8 mouse cellular contexts compared by ENCODE assay signal in the genomic region with DNA sequence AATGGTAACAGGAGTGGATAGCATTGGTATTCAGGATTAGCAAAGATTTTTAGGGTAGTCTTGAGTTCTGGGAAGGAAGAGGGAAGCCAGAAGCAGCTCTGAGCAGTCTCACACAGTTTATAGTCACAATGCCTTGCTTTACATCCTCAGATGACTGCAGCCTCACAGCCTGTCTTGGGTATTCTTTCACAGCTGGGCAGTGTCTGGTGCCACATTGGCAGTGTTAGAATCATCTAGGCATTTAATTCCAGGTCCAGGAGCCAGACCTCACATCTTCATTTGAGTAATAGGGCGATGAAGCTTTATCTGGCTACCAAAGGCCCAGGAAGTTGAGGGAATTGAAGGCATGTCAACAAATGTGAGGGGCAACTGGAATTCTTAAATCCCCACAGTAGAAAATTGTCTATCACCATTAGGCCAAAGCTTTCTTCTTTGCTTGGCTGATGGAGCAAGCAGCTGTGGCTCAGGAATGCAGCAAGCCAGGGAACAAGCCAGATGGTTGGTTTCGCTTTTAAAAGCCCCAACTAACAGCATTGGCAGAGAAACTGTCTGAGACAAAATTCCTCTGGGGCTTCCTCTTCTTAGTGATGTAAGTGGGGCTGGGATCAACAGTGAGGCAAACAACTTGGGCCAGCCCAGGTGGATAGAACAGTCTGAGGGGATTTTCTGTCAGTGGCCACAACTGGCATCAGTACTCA. TPM values are rescaled to one million over a fixed set of nuclear protein-coding genes. Genes with fewer than 3 reads are reported as not detected.
DNase-seq lines count a peak whose midpoint lies in the region; ATAC-seq and TF ChIP-seq lines count a peak whose summit lies in the region.

No protein-coding gene starts in this region.

- H3K4me3 ChIP-seq in myocyte: no peak overlapping the region
- no peak overlapping the region for H3K4me3 ChIP-seq in forebrain, embryonic 11.5 days (ENCODE audit: low read depth, low read length)

- H3K79me2 ChIP-seq in myocyte (ENCODE audit: control insufficient read depth, insufficient read depth): no peaks in the 10 kb centered on the region

- no peaks in the 10 kb centered on the region for H3K4me1 ChIP-seq in forebrain, embryonic 11.5 days (replicated peaks; ENCODE audit: control insufficient read depth, insufficient read depth, low read length)

- DNase-seq in right cerebral cortex, adult 18-20 months: peak; percentile 39
- DNase-seq in right cerebral cortex, postnatal 14 days: no peak
- DNase-seq in forelimb bud, embryonic 11.5 days (ENCODE audit: low read depth, low spot score): peak; percentile 35
- peak; percentile 41 for DNase-seq in kidney, postnatal 14 days
- no peak for DNase-seq in cerebellum, postnatal 4 days (ENCODE audit: low spot score in 2 of 2)
- no peak for DNase-seq in natural killer cell, adult 2 months (ENCODE audit: low spot score in 2 of 2)
- DNase-seq in forebrain, embryonic 11.5 days (ENCODE audit: low spot score): no peak

- H3K9me3 ChIP-seq in forebrain, embryonic 11.5 days (ENCODE audit: control insufficient read depth, low read length): no peaks in the 10 kb centered on the region

- no peak overlapping the region for H3ac ChIP-seq in myocyte (ENCODE audit: control insufficient read depth, insufficient read length)

- H3K27me3 ChIP-seq in myocyte (ENCODE audit: control insufficient read depth, insufficient read depth, insufficient read length): no peaks in the 10 kb centered on the region
- H3K27me3 ChIP-seq in forebrain, embryonic 11.5 days (ENCODE audit: control insufficient read depth, insufficient read depth, low read length): no peaks in the 10 kb centered on the region

- WGBS in forebrain, embryonic 11.5 days: 80% methylated on average over 2 of the region's 2 CpGs

- ATAC-seq in forebrain, embryonic 11.5 days (replicated peaks; ENCODE audit: low FRiP score): no peak

- H3K4me2 ChIP-seq in myocyte (ENCODE audit: low read depth): peak overlapping the region; percentile 58
- no peak overlapping the region for H3K4me2 ChIP-seq in forebrain, embryonic 11.5 days (ENCODE audit: low read depth, low read length, severe bottlenecking)

- H3K27ac ChIP-seq in forebrain, embryonic 11.5 days (ENCODE audit: low read depth, low read length): no peak overlapping the region

- no peaks in the 10 kb centered on the region for H3K36me3 ChIP-seq in myocyte (ENCODE audit: control insufficient read depth, insufficient read depth)
- no peaks in the 10 kb centered on the region for H3K36me3 ChIP-seq in forebrain, embryonic 11.5 days (ENCODE audit: control insufficient read depth, insufficient read depth, low read length)

- no peak for TF ChIP-seq POLR2A in myocyte (IDR thresholded peaks at IDR 0.05; ENCODE audit: insufficient read length, low read depth)

- H3K9ac ChIP-seq in forebrain, embryonic 11.5 days (ENCODE audit: low read length): no peak overlapping the region

TF ChIP-seq in myocyte, 11 proteins besides CTCF, POLR2A, EP300 and RAD21:
- 0 out of 2 replicates have a peak, but pooled peaks have one; percentile 6 for TF ChIP-seq CEBPB (IDR thresholded peaks at IDR 0.05; ENCODE audit: insufficient read depth, poor library complexity, severe bottlenecking)
- TF ChIP-seq E2F4 (IDR thresholded peaks at IDR 0.05; ENCODE audit: insufficient read depth): no peak
- peak in 2 of 3 experiments; percentile 57 to 67 for TF ChIP-seq MYOD1 (IDR thresholded peaks at IDR 0.05; ENCODE audit: control insufficient read depth in 1 of 3, insufficient read length in 2 of 3, low read depth in 2 of 3)
- no peak for TF ChIP-seq MAX (IDR thresholded peaks at IDR 0.05; ENCODE audit: low read depth)
- TF ChIP-seq MYOG (IDR thresholded peaks at IDR 0.05; ENCODE audit: control insufficient read depth in 1 of 3, insufficient read depth in 1 of 3, insufficient read length in 2 of 3, low read depth in 2 of 3): peak in 2 of 3 experiments; percentile 18 to 37
- TF ChIP-seq TCF3 (IDR thresholded peaks at IDR 0.05; ENCODE audit: insufficient read length, low read depth): no peak
- no peak for TF ChIP-seq POLR2AphosphoS2 (IDR thresholded peaks at IDR 0.05; ENCODE audit: insufficient read length, low read depth)
- peak; percentile 0 for TF ChIP-seq TCF12 (IDR thresholded peaks at IDR 0.05; ENCODE audit: insufficient read depth, poor library complexity, severe bottlenecking)

RNA-seq across cellular contexts. Expression of a gene that starts 30.9 kb away (rescaled TPM):
- 0.02 TPM for polyA plus RNA-seq in myocyte (2012; fragmentation: generic; extraction: Trizol)
- not detected in 2 replicates for polyA plus RNA-seq in forebrain, embryonic 11.5 days (2014; fragmentation: Nextera tagmentation; extraction: Ambion mirVana)

Comparison
In these comparisons a context has a peak if more than half of its experiments do, and no peak if none do; other contexts are left out.
1. DNase-seq: peak in right cerebral cortex, adult 18-20 months (single experiment), forelimb bud, embryonic 11.5 days (single experiment) and kidney, postnatal 14 days (single experiment); none in right cerebral cortex, postnatal 14 days (single experiment), cerebellum, postnatal 4 days (0 of 2), natural killer cell, adult 2 months (0 of 2) and forebrain, embryonic 11.5 days (single experiment).